Mouse (Mus musculus): ENCODE data around the gene Ccdc106.

GRCm38 (mm10) chr7:5059421-5059820 lies 39.1 kb downstream of the Ccdc106 start:
- TF ChIP-seq CTCF (IDR thresholded peaks at IDR 0.05; ENCODE audit: low read depth) = no peak
- no peak for TF ChIP-seq EP300 (IDR thresholded peaks at IDR 0.05; ENCODE audit: low read depth)

All from heart, postnatal 0 days (tissue).